Mouse (Mus musculus) myocyte (in vitro differentiated cells): Measurements from ENCODE around the gene Ogdh.

Source experiments
- E2F4 ChIP-seq: IDR thresholded peaks from one replicate; pipeline ENCODE4 v1.6.1; 2011; ENCODE audit warnings: mild to moderate bottlenecking, control low read depth, moderate library complexity; ENCODE audit not compliant: insufficient read depth
- MAX ChIP-seq: IDR thresholded peaks from one replicate; pipeline ENCODE4 v1.6.1; 2011; ENCODE audit warnings: low read depth, mild to moderate bottlenecking, control low read depth
- MYOD1 ChIP-seq, 3 experiments: IDR thresholded peaks; one replicate each; pipeline ENCODE4 v1.6.1; 2011; ENCODE audit warnings: control low read depth in 2 of 3, low read depth in 2 of 3, mild to moderate bottlenecking in 2 of 3, moderate library complexity in 1 of 3; ENCODE audit not compliant: insufficient read length in 2 of 3, control insufficient read depth in 1 of 3
- MYOG ChIP-seq, 3 experiments: IDR thresholded peaks; one replicate each; pipeline ENCODE4 v1.6.1; 2011; ENCODE audit warnings: control low read depth in 2 of 3, low read depth in 2 of 3, mild to moderate bottlenecking in 2 of 3; ENCODE audit not compliant: insufficient read length in 2 of 3, control insufficient read depth in 1 of 3, insufficient read depth in 1 of 3
- POLR2A ChIP-seq: IDR thresholded peaks from one replicate; pipeline ENCODE4 v1.6.1; 2011; ENCODE audit warnings: low read depth, mild to moderate bottlenecking, control low read depth, moderate library complexity; ENCODE audit not compliant: insufficient read length
- SRF ChIP-seq: IDR thresholded peaks from one replicate; pipeline ENCODE4 v1.6.1; 2011; ENCODE audit warnings: low read depth; ENCODE audit not compliant: control insufficient read depth, insufficient read length
- TCF3 ChIP-seq: IDR thresholded peaks from one replicate; pipeline ENCODE4 v1.6.1; 2011; ENCODE audit warnings: low read depth, control low read depth; ENCODE audit not compliant: insufficient read length
- USF1 ChIP-seq: IDR thresholded peaks from one replicate; pipeline ENCODE4 v1.6.1; 2011; ENCODE audit warnings: low read depth, mild to moderate bottlenecking, control low read depth, moderate library complexity

DNA sequence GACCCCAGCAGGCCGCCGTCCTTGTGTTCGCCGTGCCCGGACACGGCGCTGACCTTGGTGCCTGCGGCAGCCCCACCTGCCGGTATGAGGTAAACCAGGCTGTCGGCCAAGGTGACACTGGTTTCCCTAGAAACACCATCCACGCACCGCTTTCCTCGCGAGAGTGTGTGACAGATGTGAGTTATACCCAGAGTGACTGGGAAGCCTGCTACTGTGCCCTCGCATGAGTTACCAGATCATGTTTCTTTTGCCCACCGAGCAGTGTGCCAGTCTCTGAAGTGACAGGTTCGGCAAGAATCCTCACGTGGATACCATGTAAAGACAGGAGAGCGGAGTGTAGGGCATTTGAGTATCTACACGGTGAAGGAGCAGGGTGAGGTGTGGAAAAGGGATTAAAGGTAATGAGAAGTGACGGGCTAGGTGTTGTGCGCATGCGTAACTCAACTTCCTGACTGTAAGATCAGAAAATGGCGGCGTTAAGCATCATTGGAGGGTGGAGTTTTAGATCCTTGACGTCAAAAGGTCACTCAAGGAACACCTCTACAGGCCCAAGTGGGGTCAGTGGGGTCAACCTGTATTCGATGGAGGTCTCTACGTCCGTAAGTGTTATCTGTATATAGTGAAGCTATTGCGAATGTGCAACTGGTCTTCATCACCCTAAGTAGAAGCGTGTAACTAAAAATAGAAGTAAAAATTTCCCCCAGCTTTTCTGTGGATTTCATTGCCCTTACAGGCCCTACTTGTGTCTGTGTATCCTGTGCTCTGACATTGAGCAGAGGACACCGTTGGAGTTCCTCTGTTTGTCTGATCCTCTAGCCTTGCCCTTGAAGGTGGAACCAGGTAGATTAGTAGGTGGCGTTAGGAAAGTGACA lies 919 bp downstream of the Ogdh start:
- TF ChIP-seq USF1 (no peak), POLR2A (no peak), E2F4 (no peak), SRF (no peak), MAX (no peak), MYOD1 (IDR thresholded peaks at IDR 0.05; ENCODE audit: control insufficient read depth in 1 of 3, insufficient read length in 2 of 3, low read depth in 2 of 3) (peak in 1 of 3 experiments; percentile 54), MYOG (IDR thresholded peaks at IDR 0.05; ENCODE audit: control insufficient read depth in 1 of 3, insufficient read depth in 1 of 3, insufficient read length in 2 of 3, low read depth in 2 of 3) (peak in 1 of 3 experiments; percentile 10), TCF3 (no peak)
